ENCODE assay signal across 28 mouse cellular contexts in genomic region chr1:151372823-151373222, GRCm38 (mm10).
"Had no signal": no experiment of that assay in that cellular context is flagged by ENCODE, and none has a peak within 500 bp of the region (broad histone marks: within the 10 kb centered on the region; RNA-seq: fewer than 3 reads in every experiment).

No protein-coding gene starts in this region.

- H3K4me3 ChIP-seq: embryonic facial prominence, embryonic 10.5 days; embryonic facial prominence, embryonic 12.5 days; embryonic facial prominence, embryonic 13.5 days; embryonic facial prominence, embryonic 15.5 days; erythroblast, embryonic 14.5 days; forebrain, embryonic 10.5 days; forebrain, embryonic 12.5 days; forebrain, embryonic 13.5 days; forebrain, embryonic 15.5 days; gastrocnemius, adult 2 months had no signal

- H3K27me3 ChIP-seq: embryonic facial prominence, embryonic 12.5 days; embryonic facial prominence, embryonic 13.5 days; embryonic facial prominence, embryonic 15.5 days; forebrain, embryonic 12.5 days; forebrain, embryonic 13.5 days; forebrain, embryonic 15.5 days had no signal

- DNase-seq: cerebellum, adult 18-20 months; cerebellum, adult 2 months; cerebellum, adult 8-10 months; cerebellum, adult 9-10 months; cerebellum, adult 9-11 months; cerebellum, postnatal 10 days; cerebellum, postnatal 14 days; cerebellum, postnatal 25 days; cerebellum, postnatal 36 days; embryo, embryonic 11 days; forebrain, postnatal 0 days; gastrocnemius, adult 2 months; gastrocnemius, postnatal 10 days; gastrocnemius, postnatal 14 days; gastrocnemius, postnatal 25 days; gastrocnemius, postnatal 36 days; heart, adult 11 months had no signal

- H3K9me3 ChIP-seq: embryonic facial prominence, embryonic 10.5 days; embryonic facial prominence, embryonic 12.5 days; embryonic facial prominence, embryonic 13.5 days; embryonic facial prominence, embryonic 15.5 days; forebrain, embryonic 10.5 days; forebrain, embryonic 12.5 days; forebrain, embryonic 13.5 days; forebrain, embryonic 15.5 days had no signal

- ATAC-seq: forebrain, embryonic 13.5 days; forebrain, embryonic 14.5 days; forebrain, embryonic 15.5 days; forebrain, embryonic 16.5 days; forebrain, postnatal 0 days had no signal

- H3K4me2 ChIP-seq: embryonic facial prominence, embryonic 12.5 days; embryonic facial prominence, embryonic 13.5 days; embryonic facial prominence, embryonic 15.5 days; forebrain, embryonic 12.5 days; forebrain, embryonic 13.5 days; forebrain, embryonic 15.5 days had no signal

- H3K9ac ChIP-seq: embryonic facial prominence, embryonic 12.5 days; embryonic facial prominence, embryonic 13.5 days; embryonic facial prominence, embryonic 15.5 days; forebrain, embryonic 12.5 days; forebrain, embryonic 13.5 days; forebrain, embryonic 15.5 days; forebrain, postnatal 0 days had no signal

- H3K4me1 ChIP-seq: embryonic facial prominence, embryonic 10.5 days; embryonic facial prominence, embryonic 12.5 days; embryonic facial prominence, embryonic 13.5 days; embryonic facial prominence, embryonic 15.5 days; forebrain, embryonic 10.5 days; forebrain, embryonic 12.5 days; forebrain, embryonic 13.5 days; forebrain, embryonic 15.5 days had no signal

- H3K27ac ChIP-seq: embryonic facial prominence, embryonic 10.5 days; embryonic facial prominence, embryonic 12.5 days; embryonic facial prominence, embryonic 13.5 days; embryonic facial prominence, embryonic 15.5 days; forebrain, embryonic 10.5 days; forebrain, embryonic 12.5 days; forebrain, embryonic 13.5 days; forebrain, embryonic 15.5 days; gastrocnemius, adult 2 months had no signal
